Mouse (Mus musculus): ENCODE data around the gene Uts2r. TPM values are rescaled to one million over a fixed set of nuclear protein-coding genes. Genes with fewer than 3 reads are reported as not detected.

Gene Uts2r
- total RNA-seq, 2 experiments from 2014 or later = not detected

DNA sequence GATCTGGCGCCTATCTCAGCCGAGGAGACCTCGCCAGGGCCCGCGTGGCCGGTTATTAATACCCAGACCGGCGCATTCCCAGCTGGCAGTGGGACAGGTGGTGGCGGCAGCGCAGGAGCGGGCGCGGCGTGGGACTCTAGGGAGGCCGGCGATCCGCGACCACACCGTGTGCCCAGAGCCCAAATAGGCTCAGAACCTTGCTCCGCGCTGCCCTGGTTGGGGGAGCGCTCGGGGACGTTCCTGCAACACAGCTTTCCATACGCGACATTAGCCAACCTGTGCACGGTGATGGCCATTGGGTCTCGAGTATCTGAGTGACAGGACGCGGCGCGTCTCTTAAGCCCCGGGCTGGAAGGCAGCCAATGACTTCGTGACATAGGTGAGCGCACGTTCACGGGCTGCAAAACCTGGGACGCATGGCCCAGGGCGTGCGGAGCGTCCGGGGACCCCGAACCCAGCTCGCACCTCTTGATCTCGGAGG lies 3.6 kb upstream of the Uts2r start:
- ATAC-seq (replicated peaks; ENCODE audit: low FRiP score, poor library complexity, severe bottlenecking) = no peak

DNA sequence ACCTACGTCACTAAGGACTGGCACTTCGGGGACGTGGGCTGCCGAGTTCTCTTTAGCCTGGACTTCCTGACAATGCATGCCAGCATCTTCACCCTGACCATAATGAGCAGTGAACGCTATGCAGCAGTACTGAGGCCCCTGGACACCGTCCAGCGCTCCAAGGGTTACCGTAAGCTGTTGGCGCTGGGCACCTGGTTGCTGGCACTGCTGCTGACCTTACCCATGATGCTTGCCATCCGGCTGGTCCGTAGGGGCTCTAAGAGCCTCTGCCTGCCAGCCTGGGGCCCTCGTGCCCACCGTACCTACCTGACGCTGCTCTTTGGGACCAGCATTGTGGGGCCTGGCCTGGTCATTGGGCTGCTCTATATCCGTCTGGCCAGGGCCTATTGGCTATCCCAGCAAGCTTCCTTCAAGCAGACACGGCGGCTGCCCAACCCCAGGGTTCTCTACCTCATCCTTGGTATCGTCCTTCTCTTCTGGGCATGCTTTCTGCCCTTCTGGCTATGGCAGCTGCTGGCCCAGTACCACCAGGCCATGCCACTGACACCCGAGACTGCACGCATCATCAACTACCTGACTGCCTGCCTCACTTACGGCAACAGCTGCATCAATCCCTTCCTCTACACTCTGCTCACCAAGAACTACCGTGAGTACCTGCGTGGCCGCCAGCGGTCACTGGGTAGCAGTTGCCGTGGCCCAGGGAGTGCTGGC lies 720 bp downstream of the Uts2r start:
- ATAC-seq (replicated peaks; ENCODE audit: low FRiP score, poor library complexity, severe bottlenecking) = peak; percentile 58; the same call in 1 of the 2 replicates

DNA sequence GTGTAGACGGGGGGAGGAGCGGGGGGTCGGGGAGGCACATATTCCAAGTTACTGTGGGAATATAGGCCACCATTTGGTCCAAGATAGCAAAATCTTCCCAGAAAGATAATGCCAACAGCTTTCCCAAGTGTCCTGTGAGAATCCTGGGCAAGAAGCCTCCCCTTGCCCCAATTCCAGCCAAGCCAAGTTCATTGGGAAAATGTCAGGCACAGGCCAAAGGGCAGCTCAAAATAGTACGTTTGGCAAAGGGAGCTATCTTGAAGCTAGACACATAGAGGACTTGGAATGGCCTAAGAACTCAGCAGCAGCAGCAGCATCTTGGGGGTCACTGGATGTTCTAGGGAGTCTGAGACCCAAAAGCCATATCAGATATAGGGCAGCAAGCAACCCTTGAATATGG lies 3.7 kb downstream of the Uts2r start:
- no peak for ATAC-seq (replicated peaks; ENCODE audit: low FRiP score, poor library complexity, severe bottlenecking)

- ATAC-seq (replicated peaks; ENCODE audit: low FRiP score, poor library complexity, severe bottlenecking) = no peak
Measured at GRCm38 (mm10) chr11:121173203-121173602, 13.1 kb downstream of the Uts2r start.

GRCm38 (mm10) chr11:121174234-121174633 lies 14.2 kb downstream of the Uts2r start:
- no peak for ATAC-seq (replicated peaks; ENCODE audit: low FRiP score, poor library complexity, severe bottlenecking)

DNA sequence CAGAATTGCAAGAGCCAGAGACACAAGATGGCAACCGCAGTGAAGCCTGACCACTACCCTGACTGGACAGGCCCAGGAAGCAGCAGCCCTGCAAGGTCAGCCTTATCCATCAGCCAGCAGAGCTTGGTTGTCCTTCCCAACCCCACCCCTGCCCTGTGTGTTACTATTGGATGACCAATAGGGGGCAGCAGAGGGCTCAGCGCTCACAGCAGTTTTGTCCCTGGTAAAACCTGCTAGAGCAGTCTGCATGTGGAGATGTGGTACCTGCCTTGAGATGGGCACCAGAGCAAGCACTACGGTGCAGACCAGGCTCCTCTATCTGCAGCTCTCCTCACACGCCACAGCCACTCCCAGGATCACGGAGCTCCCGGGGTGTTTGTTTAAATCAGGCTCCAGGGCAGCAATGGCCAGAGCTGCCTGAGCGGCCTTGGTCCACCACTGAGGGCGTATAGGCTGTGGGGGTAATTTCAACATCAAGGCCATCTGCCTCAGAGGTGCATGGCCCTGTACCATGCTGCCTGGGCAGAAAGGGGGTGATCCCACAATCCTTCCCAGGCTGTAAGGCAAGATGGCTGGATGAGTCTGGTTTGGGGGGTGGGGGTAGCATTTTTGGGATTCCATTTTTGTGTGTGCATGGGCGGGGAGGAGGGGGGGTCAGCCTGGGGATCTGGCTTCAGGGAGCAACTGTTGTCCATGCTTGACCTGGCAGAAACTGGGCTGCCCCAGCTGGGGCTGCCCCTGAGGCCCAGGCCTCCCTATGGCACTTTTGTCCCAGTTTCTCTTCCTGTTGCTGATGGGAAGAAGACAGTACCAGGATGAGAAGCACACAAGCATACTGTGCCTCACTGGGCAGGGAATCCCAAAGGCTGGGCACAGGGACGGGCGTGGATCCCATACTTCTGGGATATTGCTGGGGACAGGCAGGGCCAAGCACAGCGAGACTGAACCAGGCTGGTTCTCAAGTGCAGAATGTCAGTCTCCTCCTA lies 16.5 kb downstream of the Uts2r start:
- ATAC-seq (replicated peaks; ENCODE audit: low FRiP score, poor library complexity, severe bottlenecking) = peak; percentile 76

DNA sequence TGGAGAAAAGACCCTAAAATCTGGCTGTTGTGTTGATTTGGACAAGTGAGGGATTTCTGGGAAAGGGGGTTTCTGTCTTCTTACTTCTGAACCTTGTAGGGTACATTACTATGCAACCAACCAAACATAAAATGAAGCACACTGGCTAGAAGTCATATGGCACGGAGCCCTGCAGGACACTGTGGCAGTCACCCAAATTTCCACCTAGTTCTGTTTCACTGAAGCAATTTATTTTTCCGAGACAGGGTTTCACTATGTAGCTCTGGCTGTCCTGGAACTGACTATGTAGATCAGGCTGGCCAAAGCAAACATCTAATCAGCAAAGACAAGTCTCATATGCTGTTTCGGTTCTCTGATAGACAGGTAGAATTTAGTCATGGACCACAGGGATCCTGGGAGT lies 29.6 kb downstream of the Uts2r start:
- no peak for ATAC-seq (replicated peaks; ENCODE audit: low FRiP score, poor library complexity, severe bottlenecking)

DNA sequence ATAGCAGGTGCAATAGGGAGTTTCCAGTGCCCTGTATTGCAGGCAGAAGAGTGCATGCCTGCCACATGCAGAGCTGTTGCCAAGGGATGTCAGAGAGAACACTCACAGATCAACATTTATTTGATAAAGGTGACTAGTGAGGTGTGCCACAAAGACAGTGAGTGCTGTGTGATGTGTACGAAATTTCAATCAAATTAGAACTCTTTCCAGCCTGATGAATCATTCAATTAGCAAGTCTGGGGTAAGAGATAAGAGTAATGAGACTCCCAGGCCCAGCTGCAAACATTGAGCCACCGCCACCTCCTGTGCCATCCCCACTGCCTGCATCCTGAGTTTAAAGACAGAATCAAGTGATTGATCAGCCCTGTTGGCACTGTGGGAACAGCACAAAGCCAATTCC lies 32.7 kb downstream of the Uts2r start:
- ATAC-seq (replicated peaks; ENCODE audit: low FRiP score, poor library complexity, severe bottlenecking) = no peak

GRCm38 (mm10) chr11:121193415-121193814 lies 33.3 kb downstream of the Uts2r start:
- no peak for ATAC-seq (replicated peaks; ENCODE audit: low FRiP score, poor library complexity, severe bottlenecking)

DNA sequence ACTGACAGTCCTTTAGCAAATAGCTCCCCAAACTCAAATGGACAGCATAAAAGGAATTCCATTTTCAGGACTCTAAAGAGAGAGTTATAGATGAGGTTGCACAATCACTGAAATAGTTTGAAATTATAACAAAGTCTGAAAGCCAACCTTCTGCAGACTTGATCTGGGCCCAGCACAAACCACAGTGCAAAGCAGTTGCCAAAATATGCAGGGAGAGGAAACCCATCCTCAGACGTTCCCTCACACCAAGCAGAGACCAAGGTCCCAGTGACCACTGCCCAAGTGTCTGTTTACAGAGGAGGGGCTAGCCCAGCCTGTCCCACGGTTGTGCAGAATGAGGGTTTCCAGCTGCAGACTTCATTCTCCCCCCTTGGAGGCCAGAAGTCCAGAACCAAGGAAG lies 38.6 kb downstream of the Uts2r start:
- no peak for ATAC-seq (replicated peaks; ENCODE audit: low FRiP score, poor library complexity, severe bottlenecking)

DNA sequence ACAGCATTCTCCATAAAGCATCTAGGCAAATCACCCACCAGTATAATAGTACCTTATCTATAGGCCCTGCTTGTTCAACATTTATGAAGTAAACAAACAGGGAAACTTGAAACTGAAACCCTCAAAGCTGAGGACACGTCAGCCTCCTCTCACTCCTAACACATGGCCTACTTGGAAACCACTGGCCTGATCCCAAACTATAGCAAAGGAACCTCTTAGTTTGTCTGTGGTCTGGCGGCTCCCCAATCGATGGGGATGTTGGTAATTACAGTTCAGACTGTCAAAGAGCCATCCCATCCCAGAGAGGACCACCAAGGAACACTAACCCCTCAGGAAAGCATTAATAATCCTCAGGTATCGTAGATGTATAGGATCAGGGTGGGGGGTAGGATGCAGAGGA lies 39.8 kb downstream of the Uts2r start:
- ATAC-seq (replicated peaks; ENCODE audit: low FRiP score, poor library complexity, severe bottlenecking) = no peak

- ATAC-seq (replicated peaks; ENCODE audit: low FRiP score, poor library complexity, severe bottlenecking) = no peak
Measured at GRCm38 (mm10) chr11:121200781-121201180, 40.7 kb downstream of the Uts2r start.

DNA sequence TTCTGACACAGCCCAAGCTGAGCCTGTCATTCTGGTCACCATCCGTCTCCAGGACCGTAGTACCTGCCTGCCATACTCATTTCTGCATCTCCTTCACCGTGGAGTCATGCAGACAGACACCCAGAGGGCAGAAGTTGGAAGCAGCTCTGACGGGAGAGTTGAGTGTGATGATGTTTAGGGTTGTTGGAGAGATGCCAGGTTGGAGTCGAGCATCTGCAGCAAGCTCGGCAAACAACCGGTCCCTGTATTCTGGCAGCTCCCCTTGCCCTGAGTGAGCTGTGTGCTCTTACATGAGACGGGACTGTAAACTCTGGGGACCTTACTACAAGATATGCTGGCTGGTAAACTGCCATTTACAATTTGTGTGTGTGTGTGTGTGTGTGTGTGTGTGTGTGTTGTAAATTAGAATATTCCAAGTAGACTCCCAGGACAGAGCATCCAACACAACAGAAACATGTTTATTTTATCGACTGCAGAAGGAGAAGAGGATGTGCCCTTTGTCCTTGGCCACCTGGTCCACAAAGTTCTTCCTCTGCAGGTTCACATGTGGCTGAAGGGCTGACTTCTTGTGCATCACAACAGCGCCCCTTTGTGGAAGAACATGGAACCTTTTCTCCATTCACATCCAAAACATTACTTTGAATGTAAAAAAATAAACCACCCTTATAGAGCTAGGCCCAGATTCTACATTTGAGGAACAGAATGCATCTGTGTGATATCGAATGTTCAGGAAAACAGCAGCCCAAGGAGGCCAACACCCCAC lies 41.5 kb downstream of the Uts2r start:
- no peak for ATAC-seq (replicated peaks; ENCODE audit: low FRiP score, poor library complexity, severe bottlenecking)

- no peak for ATAC-seq (replicated peaks; ENCODE audit: low FRiP score, poor library complexity, severe bottlenecking)
Measured at GRCm38 (mm10) chr11:121203859-121204160, 43.7 kb downstream of the Uts2r start.

- peak; percentile 93 for ATAC-seq (replicated peaks; ENCODE audit: low FRiP score, poor library complexity, severe bottlenecking)
Measured at GRCm38 (mm10) chr11:121204161-121205006, 44.3 kb downstream of the Uts2r start, which contains the start of the genes Hexdc and Ogfod3. TSS of gene Hexdc (plus strand) at chr11:121204433. TSS of gene Ogfod3 (minus strand) at chr11:121204711.

All from erythroblast, adult 5-6 weeks (primary cell).